Mouse (Mus musculus) heart, postnatal 0 days (tissue): Measurements from ENCODE around the gene Hdac5.

Source experiments
- CTCF ChIP-seq: IDR thresholded peaks from 2 replicates; pipeline ENCODE4 v1.5.1; 2016; ENCODE audit warnings: antibody characterized with exemption, control low read depth, low read depth
- EP300 ChIP-seq: IDR thresholded peaks from 2 replicates; pipeline ENCODE4 v1.6.1; 2016; ENCODE audit warnings: antibody characterized with exemption, low read depth

DNA sequence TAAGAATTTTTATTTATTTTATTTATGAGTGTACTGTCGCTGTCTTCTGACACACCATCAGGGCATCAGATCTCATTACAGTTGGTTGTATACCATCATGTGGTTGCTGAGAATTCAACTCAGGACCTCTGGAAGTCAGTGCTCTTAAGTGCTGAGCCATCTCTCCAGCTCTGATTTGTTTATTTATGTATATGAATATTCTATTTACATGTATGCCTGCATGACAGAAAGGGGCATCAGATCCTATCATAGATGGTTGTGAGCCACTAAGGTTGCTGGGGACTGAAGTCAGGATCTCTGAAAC is 73.2 kb downstream of the Hdac5 start:
- no peak for TF ChIP-seq CTCF
- no peak for TF ChIP-seq EP300
